Mouse (Mus musculus) common myeloid progenitor, adult 5-6 weeks (primary cell): ENCODE data around the gene Tuba8. TPM values are rescaled to one million over a fixed set of nuclear protein-coding genes. Genes with fewer than 3 reads are reported as not detected.

Experiments used
- ATAC-seq: replicated peaks from 2 replicates; pipeline ENCODE4 v1.8.0; 2016; ENCODE audit warnings: low read depth, mild to moderate bottlenecking, moderate TSS enrichment, inconsistent platforms; ENCODE audit not compliant: poor library complexity, severe bottlenecking
- total RNA-seq: library from RNA; stranded (forward); fragments of 200-1000, 187-1606 nt; gene quantifications from 2 replicates; pipeline ENCODE4 v1.2.3, GENCODE M21; 2017

Gene Tuba8
- total RNA-seq: 34.6 and 40.7 TPM in 2 replicates

GRCm38 (mm10) chr6:121210149-121210925 is at the start of gene Tuba8:
Tuba8 (plus strand) TSS chr6:121210696.
- peak; percentile 69 for ATAC-seq

- no peak for ATAC-seq
Observed at GRCm38 (mm10) chr6:121162616-121163015, 47.9 kb upstream of the Tuba8 start.

GRCm38 (mm10) chr6:121166098-121166552 is 44.4 kb upstream of the Tuba8 start:
- no peak for ATAC-seq

GRCm38 (mm10) chr6:121167381-121167975 is 43.0 kb upstream of the Tuba8 start:
- no peak for ATAC-seq

GRCm38 (mm10) chr6:121171102-121171501 is 39.4 kb upstream of the Tuba8 start:
- ATAC-seq: no peak

GRCm38 (mm10) chr6:121173471-121173870 is 37.0 kb upstream of the Tuba8 start:
- no peak for ATAC-seq

GRCm38 (mm10) chr6:121174761-121175160 is 35.7 kb upstream of the Tuba8 start:
- ATAC-seq: no peak

- ATAC-seq: no peak
Observed at GRCm38 (mm10) chr6:121176011-121176730, 34.3 kb upstream of the Tuba8 start.

- ATAC-seq: no peak
Observed at GRCm38 (mm10) chr6:121176731-121177098, 33.8 kb upstream of the Tuba8 start.

GRCm38 (mm10) chr6:121177118-121177708 is 33.3 kb upstream of the Tuba8 start:
- ATAC-seq: no peak

- ATAC-seq: peak; percentile 41; the same call in 1 of the 2 replicates
Observed at GRCm38 (mm10) chr6:121178700-121179358, 31.7 kb upstream of the Tuba8 start.

GRCm38 (mm10) chr6:121179846-121180245 is 30.6 kb upstream of the Tuba8 start:
- ATAC-seq: no peak

GRCm38 (mm10) chr6:121183414-121184173 is 26.9 kb upstream of the Tuba8 start, which contains the start of gene Pex26:
Pex26 (plus strand) TSS chr6:121183667.
- peak; percentile 94 for ATAC-seq

GRCm38 (mm10) chr6:121184198-121185140 is 26.0 kb upstream of the Tuba8 start:
- peak; percentile 84 for ATAC-seq

- no peak for ATAC-seq
Observed at GRCm38 (mm10) chr6:121185232-121185631, 25.3 kb upstream of the Tuba8 start.

GRCm38 (mm10) chr6:121191261-121192009 is 19.1 kb upstream of the Tuba8 start:
- ATAC-seq: peak; percentile 88
